Mouse (Mus musculus) 3134 (cell line): ENCODE measurements around the gene Peli2.
A peak's percentile ranks its signal among the peaks of the same experiment; 100 is the strongest.
"Not testable (repeated sequence)": the region's sequence is repeated elsewhere in the genome, so short reads cannot be mapped to it uniquely, and the experiment has no call there.

Source experiments
- DNase-seq: peaks from one replicate; pipeline ENCODE4 v3.0.0-alpha.2; 2011; ENCODE audit warnings: low spot score; ENCODE audit not compliant: insufficient read length; ENCODE audit errors: extremely low read depth

Gene Peli2

GRCm38 (mm10) chr14:48120752-48121528, at the start of gene Peli2:
TSS of gene Peli2 (plus strand) at chr14:48120823.
- DNase-seq = no peak

- DNase-seq = no peak
Measured at GRCm38 (mm10) chr14:48072104-48072503, 48.5 kb upstream of the Peli2 start.

GRCm38 (mm10) chr14:48073247-48074161, 47.1 kb upstream of the Peli2 start:
- DNase-seq = no peak

GRCm38 (mm10) chr14:48079574-48079973, 41.0 kb upstream of the Peli2 start:
- DNase-seq = not testable (repeated sequence)

GRCm38 (mm10) chr14:48083836-48084812, 36.5 kb upstream of the Peli2 start:
- no peak for DNase-seq

- no peak for DNase-seq
Measured at GRCm38 (mm10) chr14:48086682-48087297, 33.8 kb upstream of the Peli2 start.

- no peak for DNase-seq
Measured at GRCm38 (mm10) chr14:48087298-48087830, 33.3 kb upstream of the Peli2 start.

GRCm38 (mm10) chr14:48090465-48090864, 30.2 kb upstream of the Peli2 start:
- DNase-seq = no peak

GRCm38 (mm10) chr14:48091160-48091559, 29.5 kb upstream of the Peli2 start:
- DNase-seq = no peak

GRCm38 (mm10) chr14:48098253-48098652, 22.4 kb upstream of the Peli2 start:
- DNase-seq = no peak

GRCm38 (mm10) chr14:48099354-48099753, 21.3 kb upstream of the Peli2 start:
- DNase-seq = no peak

- DNase-seq = no peak
Measured at GRCm38 (mm10) chr14:48106453-48106852, 14.2 kb upstream of the Peli2 start.

- no peak for DNase-seq
Measured at GRCm38 (mm10) chr14:48117986-48118385, 2.6 kb upstream of the Peli2 start.

- no peak for DNase-seq
Measured at GRCm38 (mm10) chr14:48119012-48119647, 1.5 kb upstream of the Peli2 start.

GRCm38 (mm10) chr14:48119648-48120270, 864 bp upstream of the Peli2 start:
- DNase-seq = no peak

- no peak for DNase-seq
Measured at GRCm38 (mm10) chr14:48120443-48120751, 226 bp upstream of the Peli2 start.

GRCm38 (mm10) chr14:48121529-48122517, 1.2 kb downstream of the Peli2 start:
- DNase-seq = peak; percentile 68

GRCm38 (mm10) chr14:48124011-48124410, 3.4 kb downstream of the Peli2 start:
- no peak for DNase-seq
